Mouse (Mus musculus): Measurements from ENCODE around the gene Grm3.

The Grm3 gene

DNA sequence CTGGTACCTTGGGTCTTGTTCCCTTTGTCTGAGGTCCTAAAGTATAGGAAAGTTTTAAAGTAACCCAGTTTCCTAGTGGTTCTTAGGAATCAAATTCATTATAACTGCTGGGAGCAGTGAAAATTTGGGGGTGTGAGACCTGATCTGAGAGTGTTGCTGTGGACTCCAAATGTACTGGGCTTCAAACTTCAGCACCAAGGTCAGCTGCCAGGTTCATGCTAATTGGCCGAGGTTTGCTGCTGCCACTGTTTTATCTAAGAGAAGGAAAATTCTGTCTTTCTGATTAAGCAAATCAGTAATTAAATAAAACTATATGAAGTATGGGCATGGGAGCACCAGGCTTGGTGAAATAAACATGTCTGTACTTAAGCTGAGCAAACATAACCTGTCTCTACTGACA, 278.8 kb downstream of the Grm3 start:
- in situ Hi-C loops (cut with MboI; ENCODE audit: low pct_unique_long_range_greater_than_20kb in 1 of 2, low sequenced_read_pairs in 2 of 2, unreplicated experiment in 1 of 2) = no loop called here

All from mouse embryonic stem cell (cell line).